Mouse (Mus musculus) hindbrain, embryonic 11.5 days (tissue): ENCODE results near the gene Smim12. TPM values are rescaled to one million over a fixed set of nuclear protein-coding genes. Genes with fewer than 3 reads are reported as not detected.

Experiments used
- ATAC-seq: fragments of 200-750 bp; cut with Nextera tagmentation; 2 replicates; pipeline ENCODE4 v1.8.0; 2017; ENCODE audit warnings: mild to moderate bottlenecking, moderate TSS enrichment, moderate library complexity; ENCODE audit not compliant: low FRiP score
- DNase-seq: peaks from one replicate; pipeline ENCODE4 v3.0.0-alpha.2; 2015; ENCODE audit warnings: low spot score
- H3K27ac ChIP-seq: fragments of 300-500 bp; sonication (generic); 2 replicates; pipeline ENCODE4 v1.5.1; 2014; ENCODE audit warnings: mild to moderate bottlenecking, low read depth, low read length
- H3K27me3 ChIP-seq: fragments of 300-500 bp; sonication (generic); 2 replicates; pipeline ENCODE4 v1.6.1; 2014; ENCODE audit warnings: mild to moderate bottlenecking, low read length, moderate library complexity, mixed read lengths; ENCODE audit not compliant: control insufficient read depth, insufficient read depth
- H3K36me3 ChIP-seq: fragments of 300-500 bp; sonication (generic); 2 replicates; pipeline ENCODE4 v1.6.1; 2014; ENCODE audit warnings: mild to moderate bottlenecking, low read length, moderate library complexity, mixed read lengths; ENCODE audit not compliant: control insufficient read depth, insufficient read depth
- H3K4me1 ChIP-seq: fragments of 300-500 bp; sonication (generic); replicated peaks from 2 replicates; pipeline ENCODE4 v1.6.1; 2014; ENCODE audit warnings: low read length, mixed read lengths; ENCODE audit not compliant: control insufficient read depth, insufficient read depth
- H3K4me2 ChIP-seq: fragments of 300-500 bp; sonication (generic); replicated peaks from 2 replicates; pipeline ENCODE4 v1.6.1; 2014; ENCODE audit warnings: mild to moderate bottlenecking, low read depth, low read length
- H3K4me3 ChIP-seq: fragments of 300-500 bp; sonication (generic); 2 replicates; pipeline ENCODE4 v1.5.1; 2014; ENCODE audit warnings: low read depth, low read length
- H3K9ac ChIP-seq: fragments of 300-500 bp; sonication (generic); 2 replicates; pipeline ENCODE4 v1.6.1; 2014; ENCODE audit warnings: low read depth, low read length
- H3K9me3 ChIP-seq: fragments of 300-500 bp; sonication (generic); 2 replicates; pipeline ENCODE4 v1.6.1; 2016; ENCODE audit warnings: low read length; ENCODE audit not compliant: control insufficient read depth
- WGBS: fragments of 180-500 bp; shearing (Covaris S2); extraction: QIAGEN DNeasy Blood & Tissue Kit; methylation state at CpG from one replicate; pipeline ENCODE4 v1.1.7; 2014; 5-methylcytosine and 5-hydroxymethylcytosine counted together
- polyA plus RNA-seq: library from polyadenylated mRNA; unstranded; fragments of >200 nt; fragmentation: Nextera tagmentation; extraction: Ambion mirVana; gene quantifications from 2 replicates; pipeline ENCODE4 v1.2.1, GENCODE M21; 2014

Smim12 gene
- polyA plus RNA-seq, 1 experiment from 2014 or later = 59.3 TPM

GRCm38 (mm10) chr4:127278451-127279001 is 34.9 kb downstream of the Smim12 start:
- Histone ChIP-seq H3K4me2 (no peak overlapping the region), H3K9me3 (no peaks in the 10 kb centered on the region), H3K4me3 (no peak overlapping the region), H3K27ac (no peak overlapping the region), H3K4me1 (no peaks in the 10 kb centered on the region), H3K27me3 (no peaks in the 10 kb centered on the region), H3K36me3 (no peaks in the 10 kb centered on the region), H3K9ac (no peak overlapping the region)
- ATAC-seq (no peak), DNase-seq (no peak)
- WGBS = 43% methylated on average over 9 of the region's 9 CpGs

GRCm38 (mm10) chr4:127279241-127279640 is 35.7 kb downstream of the Smim12 start:
- DNase-seq = no peak
- Histone ChIP-seq H3K27me3 (no peaks in the 10 kb centered on the region), H3K4me1 (no peaks in the 10 kb centered on the region), H3K4me2 (no peak overlapping the region), H3K27ac (no peak overlapping the region), H3K36me3 (no peaks in the 10 kb centered on the region), H3K9me3 (no peaks in the 10 kb centered on the region), H3K4me3 (no peak overlapping the region), H3K9ac (no peak overlapping the region)
- no peak for ATAC-seq
- 82% methylated on average over 9 of the region's 9 CpGs for WGBS

GRCm38 (mm10) chr4:127286907-127287306 is 43.3 kb downstream of the Smim12 start:
- H3K4me1 ChIP-seq = no peaks in the 10 kb centered on the region
- no peak overlapping the region for H3K9ac ChIP-seq
- H3K4me2 ChIP-seq = no peak overlapping the region
- H3K9me3 ChIP-seq = no peaks in the 10 kb centered on the region
- no peak overlapping the region for H3K27ac ChIP-seq
- no peaks in the 10 kb centered on the region for H3K27me3 ChIP-seq
- H3K36me3 ChIP-seq = no peaks in the 10 kb centered on the region
- DNase-seq = no peak
- H3K4me3 ChIP-seq = no peak overlapping the region
- ATAC-seq = no peak
- 82% methylated on average over 4 of the region's 4 CpGs for WGBS

- Histone ChIP-seq H3K27me3 (no peaks in the 10 kb centered on the region), H3K9me3 (no peaks in the 10 kb centered on the region), H3K4me3 (no peak overlapping the region), H3K36me3 (no peaks in the 10 kb centered on the region), H3K9ac (no peak overlapping the region), H3K4me2 (no peak overlapping the region), H3K27ac (no peak overlapping the region), H3K4me1 (no peaks in the 10 kb centered on the region)
- WGBS = 71% methylated on average over 6 of the region's 6 CpGs
- DNase-seq = no peak
- ATAC-seq = no peak
Measured at GRCm38 (mm10) chr4:127289039-127289548, 45.5 kb downstream of the Smim12 start.

GRCm38 (mm10) chr4:127292631-127293030 is 49.0 kb downstream of the Smim12 start:
- Histone ChIP-seq H3K9me3 (no peaks in the 10 kb centered on the region), H3K27ac (no peak overlapping the region), H3K4me3 (no peak overlapping the region), H3K4me1 (no peaks in the 10 kb centered on the region), H3K9ac (no peak overlapping the region), H3K36me3 (no peaks in the 10 kb centered on the region), H3K4me2 (no peak overlapping the region), H3K27me3 (no peaks in the 10 kb centered on the region)
- WGBS = 64% methylated on average over 5 of the region's 5 CpGs
- no peak for DNase-seq
- ATAC-seq = no peak

Other genes starting within 250 kb of the Smim12 start
- 170 and 176 TPM in 2 replicates for gene Sfpq, start 222.5 kb upstream of the Smim12 start, polyA plus RNA-seq
- 25.2 and 37.1 TPM in 2 replicates for gene Zmym1, start 182.6 kb upstream of the Smim12 start, polyA plus RNA-seq
- 27.5 and 31.3 TPM in 2 replicates for gene Zmym6, start 166.4 kb upstream of the Smim12 start, polyA plus RNA-seq
- gene Tmem35b, start 120.1 kb upstream of the Smim12 start, polyA plus RNA-seq = 14.0 and 14.2 TPM in 2 replicates
- gene Dlgap3, start 74.6 kb upstream of the Smim12 start, polyA plus RNA-seq = 6.7 and 7.1 TPM in 2 replicates
- gene Gja4, start 70.3 kb downstream of the Smim12 start, polyA plus RNA-seq = 13.5 and 14.0 TPM in 2 replicates
- gene Gjb3, start 87.1 kb downstream of the Smim12 start, polyA plus RNA-seq = 0.77 and 1.7 TPM in 2 replicates
- 0.24 and 0.39 TPM in 2 replicates for gene Gjb4, start 110.3 kb downstream of the Smim12 start, polyA plus RNA-seq
- gene Gjb5, start 114.4 kb downstream of the Smim12 start, polyA plus RNA-seq = 0.66 and 0.92 TPM in 2 replicates